In the genomic region with DNA sequence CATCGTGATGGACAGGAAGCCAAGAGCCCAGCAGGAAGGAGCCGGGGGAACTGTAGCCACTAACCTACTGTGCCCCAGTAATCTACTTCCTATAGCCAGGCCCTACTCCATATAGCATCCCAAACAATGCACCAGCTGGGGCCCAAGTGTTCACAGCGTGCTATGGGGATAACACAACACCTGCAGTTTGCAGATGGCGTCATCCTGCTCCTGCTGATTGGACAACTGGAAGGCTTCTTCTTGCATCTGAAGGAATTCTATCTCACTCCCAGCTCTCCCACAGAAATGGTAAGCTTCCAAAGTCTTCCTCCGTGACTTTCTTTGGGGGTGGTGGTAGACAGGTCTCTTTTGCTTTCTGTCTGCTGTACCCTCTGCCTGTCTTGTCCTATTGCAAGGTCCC, we compare ENCODE assay signal across 21 mouse cellular contexts. TPM values are rescaled to one million over a fixed set of nuclear protein-coding genes. Genes with fewer than 3 reads are reported as not detected.
DNase-seq lines count a peak whose midpoint lies in the region; ATAC-seq lines count a peak whose summit lies in the region.
"Had no signal": no experiment of that assay in that cellular context is flagged by ENCODE, and none has a peak within 500 bp of the region (broad histone marks: within the 10 kb centered on the region; RNA-seq: fewer than 3 reads in every experiment).

No protein-coding gene starts in this region.

- no peak for DNase-seq in frontal cortex, postnatal 14 days (ENCODE audit: low spot score in 2 of 2)
- peak; percentile 45 for DNase-seq in layer of hippocampus, adult 9-11 months
- no peak for DNase-seq in layer of hippocampus, postnatal 25 days (ENCODE audit: extremely low spot score in 1 of 2, low spot score in 1 of 2)
- DNase-seq in right cerebral cortex, adult 18-20 months = peak; percentile 44
- DNase-seq in right cerebral cortex, postnatal 10 days (ENCODE audit: low spot score in 2 of 2) = no peak
- no peak for DNase-seq in heart, postnatal 14 days
- DNase-seq: adrenal gland, adult 8-10 months; adrenal gland, postnatal 36 days; B cell, adult 2 months; cerebellum, adult 11 months; cerebellum, adult 8-10 months; cerebellum, postnatal 14 days; embryo, embryonic 11 days; gastrocnemius, adult 2 months; gastrocnemius, postnatal 25 days; heart, postnatal 10 days had no signal

- intact Hi-C loops in heart, postnatal 14 days (cut with DNase I) = no loop called here

- ATAC-seq in frontal cortex, adult (ENCODE audit: low TSS enrichment) = peak; percentile 73; the same call in 1 of the 2 replicates
- ATAC-seq: CD4-positive, CD25-positive, alpha-beta regulatory T cell, adult 4 months; forebrain, embryonic 14.5 days; hindbrain, postnatal 0 days had no signal

RNA-seq across cellular contexts. Expression of a gene that starts 13.8 kb away (rescaled TPM):
- 10 to 100 TPM; 15.8 to 19.2 TPM for total RNA-seq in layer of hippocampus, postnatal 25 days (2021)
- 1 to 10 TPM; 2.1 to 5.2 TPM for total RNA-seq in heart, postnatal 14 days (2021)
- total RNA-seq: G1E had no signal

Comparison
In these comparisons a context has a peak if more than half of its experiments do, and no peak if none do; other contexts are left out.
1. DNase-seq: peak in layer of hippocampus, adult 9-11 months (single experiment) and right cerebral cortex, adult 18-20 months (single experiment); none in frontal cortex, postnatal 14 days (0 of 2), layer of hippocampus, postnatal 25 days (0 of 2), right cerebral cortex, postnatal 10 days (0 of 2) and heart, postnatal 14 days (0 of 2).